Mouse (Mus musculus) activated CD4-positive, CD25-positive, alpha-beta regulatory T cell, adult 4 months (primary cell): Measurements from ENCODE around the gene Mcoln2. TPM values are rescaled to one million over a fixed set of nuclear protein-coding genes. Genes with fewer than 3 reads are reported as not detected.

Experiments
- ATAC-seq: one replicate; pipeline ENCODE4 v1.8.0; 2017
- polyA plus RNA-seq, 2 experiments: library from polyadenylated mRNA; unstranded; fragments of 100-300 nt; shearing (Covaris generic); gene quantifications; one replicate each; pipeline ENCODE4 v1.2.1; 2017

Gene Mcoln2
- 10 to 100 TPM in 1 of 2 experiments, 1 to 10 TPM in 1; 5.6 to 11.7 TPM for polyA plus RNA-seq

DNA sequence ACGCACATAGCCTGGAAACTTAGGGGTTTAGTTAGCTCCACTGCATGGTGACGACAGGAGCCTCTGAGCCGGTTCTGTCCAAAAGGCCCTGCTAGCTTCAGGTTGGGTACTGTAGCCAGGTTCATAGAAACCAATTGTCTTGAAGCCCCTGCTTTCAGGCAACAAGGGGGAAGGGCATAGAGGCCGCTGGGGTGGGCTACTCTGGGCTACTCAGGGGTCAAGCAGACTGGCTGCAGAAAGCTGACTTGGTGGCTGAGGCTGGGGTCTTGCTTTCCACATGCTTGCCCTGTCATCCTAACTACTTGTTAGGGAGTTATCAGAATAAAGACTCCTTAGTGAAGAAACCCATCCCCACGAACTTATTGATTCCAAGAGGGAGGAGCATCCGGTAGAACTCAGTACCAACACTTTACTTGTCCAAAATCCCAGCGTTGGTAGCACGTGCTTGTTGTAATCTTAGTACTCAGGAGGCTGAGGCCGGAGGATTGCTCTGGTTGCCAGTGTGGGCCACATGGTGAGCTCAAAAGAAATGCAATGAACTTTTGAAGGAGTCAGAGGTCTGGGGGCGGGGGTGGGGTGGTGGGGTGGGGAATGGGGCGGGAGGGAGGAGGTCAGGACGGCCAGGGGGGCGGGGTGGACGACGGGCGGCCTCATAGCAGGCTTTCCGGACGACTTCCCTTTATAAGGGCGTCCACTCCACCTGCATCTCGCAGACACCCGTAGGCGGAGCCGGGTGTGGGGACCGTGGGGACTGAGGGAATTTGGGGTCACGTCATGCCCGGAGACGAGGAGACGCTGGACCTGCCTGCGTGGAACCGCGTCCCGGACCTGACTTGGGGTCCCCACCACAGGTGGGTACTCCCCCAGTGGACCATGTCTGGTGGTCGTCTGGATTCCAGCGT is at the start of gene Mcoln2:
Gene Mcoln2, plus strand, starts transcription at position 678 of the 902 bp plus-strand sequence.
- ATAC-seq, result peak; percentile 26

- no peak for ATAC-seq
These were observed 49.7 kb upstream of the Mcoln2 start for GRCm38 (mm10) chr3:146099925-146100324.

DNA sequence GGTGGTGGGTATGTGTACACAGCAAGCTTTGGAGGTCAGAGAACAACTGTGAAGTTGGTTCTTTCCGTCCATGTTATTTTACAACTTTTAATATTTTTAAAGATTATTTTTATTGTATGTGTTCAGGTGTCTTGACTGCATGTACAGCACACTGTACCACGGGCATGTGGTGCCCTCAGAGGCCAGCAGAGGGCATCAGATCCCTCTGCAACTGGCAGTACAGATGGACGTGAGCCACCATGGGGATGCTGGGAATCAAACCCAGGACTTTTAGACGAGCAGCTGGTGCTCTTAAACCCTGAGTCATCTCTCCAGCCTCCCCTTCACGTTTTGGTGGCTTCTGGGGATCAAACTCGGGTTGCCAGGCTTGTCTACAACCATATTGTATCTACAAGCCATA is 47.6 kb upstream of the Mcoln2 start:
- no peak for ATAC-seq

GRCm38 (mm10) chr3:146107116-146107849 is 42.4 kb upstream of the Mcoln2 start:
- ATAC-seq, result peak; percentile 13

GRCm38 (mm10) chr3:146107921-146108571 is 41.6 kb upstream of the Mcoln2 start, which contains the start of gene Wdr63:
Gene Wdr63 (minus strand): TSS chr3:146108130.
- peak; percentile 97 for ATAC-seq

DNA sequence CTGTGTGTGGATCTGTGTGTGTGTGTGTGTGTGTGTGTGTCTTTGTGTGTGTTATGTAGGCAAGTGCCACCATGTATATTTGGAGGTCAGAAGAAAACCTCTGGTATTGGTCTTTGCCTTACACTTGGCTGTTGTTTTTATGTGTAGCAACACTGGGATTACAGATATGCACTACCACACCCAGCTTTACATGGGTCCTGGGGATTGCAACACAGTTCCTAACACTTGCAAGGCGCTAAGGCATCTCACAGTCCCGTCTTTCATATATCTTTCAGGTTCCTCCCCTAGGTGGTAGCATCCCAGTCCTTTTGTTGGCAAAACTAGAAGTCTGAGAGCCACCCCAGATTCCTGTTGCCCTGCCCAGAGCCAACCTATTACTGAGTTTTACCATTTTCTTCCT is 40.7 kb upstream of the Mcoln2 start:
- ATAC-seq, result no peak

- no peak for ATAC-seq
These were observed 39.3 kb upstream of the Mcoln2 start for GRCm38 (mm10) chr3:146110358-146110757.

DNA sequence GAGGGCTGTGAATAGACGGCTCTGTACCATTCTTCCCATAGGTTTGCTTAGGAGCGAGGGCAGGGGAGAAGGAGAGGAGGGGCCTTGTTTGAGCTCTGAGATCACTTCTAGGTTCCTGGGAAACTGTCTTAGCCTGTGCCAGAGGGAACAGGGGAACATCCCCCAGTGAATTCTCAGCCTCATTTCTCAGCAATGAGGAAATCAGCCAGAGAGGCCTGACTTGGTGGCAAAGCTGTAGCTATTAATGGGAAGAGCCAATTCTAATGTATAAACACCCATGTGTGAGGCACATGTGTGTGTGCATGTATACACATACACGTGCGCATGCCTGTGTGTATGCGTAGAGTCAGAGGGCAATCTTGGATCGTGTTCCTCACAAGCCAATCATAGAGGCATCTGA is 38.7 kb upstream of the Mcoln2 start:
- no peak for ATAC-seq

- ATAC-seq, result no peak
These were observed 32.2 kb upstream of the Mcoln2 start, which contains the start of gene Mcoln3 for GRCm38 (mm10) chr3:146117258-146117996. Gene Mcoln3 (plus strand): TSS chr3:146117450.

DNA sequence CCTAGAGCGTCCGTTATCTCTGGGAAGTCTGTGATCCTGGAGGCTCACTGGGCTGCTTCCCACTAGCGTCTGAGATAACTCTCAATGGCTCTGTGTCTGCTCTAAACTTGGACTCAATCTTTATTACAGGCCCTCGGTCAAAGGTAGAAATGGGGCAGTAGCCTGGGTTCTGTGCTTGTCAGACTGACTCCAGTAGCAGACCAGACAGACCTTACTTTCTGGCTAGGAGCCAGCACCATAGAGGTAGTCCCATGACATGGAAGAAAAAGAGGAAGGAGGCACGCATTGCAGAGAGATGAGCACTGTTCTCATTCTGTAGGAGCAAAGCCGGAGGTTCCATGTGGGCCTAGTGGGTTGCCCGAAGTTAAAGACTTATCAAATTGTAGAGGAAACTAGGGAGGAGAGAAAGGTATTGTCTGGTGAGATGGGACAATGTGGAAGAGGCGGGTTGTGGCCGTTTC is 31.6 kb upstream of the Mcoln2 start:
- no peak for ATAC-seq

DNA sequence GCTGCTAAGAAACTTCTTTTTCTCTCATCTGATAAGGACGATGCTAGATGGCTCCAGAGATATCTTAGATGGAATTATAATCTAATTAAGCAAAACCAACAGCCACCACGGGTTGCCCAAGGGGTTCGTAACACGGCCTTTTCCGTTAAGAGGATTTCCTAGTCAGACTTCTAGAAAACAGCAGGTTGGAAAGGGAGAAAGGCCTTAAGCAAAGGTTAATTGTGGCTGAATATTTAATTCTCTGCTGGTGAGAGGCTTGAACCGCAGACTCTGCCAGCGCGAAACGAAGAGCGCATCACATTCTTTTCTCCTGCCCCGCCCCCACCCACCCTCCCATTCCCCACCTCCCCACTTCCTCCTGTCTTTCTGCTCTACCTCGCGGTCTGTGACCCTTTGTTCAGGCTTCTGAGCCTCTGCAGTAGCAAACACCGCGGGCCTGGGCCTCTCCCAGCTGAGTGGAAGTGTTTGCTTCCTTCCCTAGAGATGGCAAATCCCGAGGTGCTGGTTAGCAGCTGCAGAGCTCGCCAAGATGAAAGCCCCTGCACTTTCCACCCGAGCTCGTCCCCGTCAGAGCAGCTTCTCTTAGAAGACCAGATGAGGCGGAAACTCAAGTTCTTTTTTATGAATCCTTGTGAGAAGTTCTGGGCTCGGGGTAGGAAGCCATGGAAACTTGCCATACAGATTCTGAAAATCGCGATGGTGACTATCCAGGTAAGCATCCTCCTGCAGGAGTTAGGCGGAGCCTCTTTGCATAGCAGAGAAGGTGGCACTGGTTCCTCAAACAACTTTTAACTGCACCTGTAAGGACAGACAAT is 28.1 kb upstream of the Mcoln2 start:
- ATAC-seq, result peak; percentile 55

- ATAC-seq, result no peak
These were observed 27.6 kb upstream of the Mcoln2 start for GRCm38 (mm10) chr3:146122125-146122420.

DNA sequence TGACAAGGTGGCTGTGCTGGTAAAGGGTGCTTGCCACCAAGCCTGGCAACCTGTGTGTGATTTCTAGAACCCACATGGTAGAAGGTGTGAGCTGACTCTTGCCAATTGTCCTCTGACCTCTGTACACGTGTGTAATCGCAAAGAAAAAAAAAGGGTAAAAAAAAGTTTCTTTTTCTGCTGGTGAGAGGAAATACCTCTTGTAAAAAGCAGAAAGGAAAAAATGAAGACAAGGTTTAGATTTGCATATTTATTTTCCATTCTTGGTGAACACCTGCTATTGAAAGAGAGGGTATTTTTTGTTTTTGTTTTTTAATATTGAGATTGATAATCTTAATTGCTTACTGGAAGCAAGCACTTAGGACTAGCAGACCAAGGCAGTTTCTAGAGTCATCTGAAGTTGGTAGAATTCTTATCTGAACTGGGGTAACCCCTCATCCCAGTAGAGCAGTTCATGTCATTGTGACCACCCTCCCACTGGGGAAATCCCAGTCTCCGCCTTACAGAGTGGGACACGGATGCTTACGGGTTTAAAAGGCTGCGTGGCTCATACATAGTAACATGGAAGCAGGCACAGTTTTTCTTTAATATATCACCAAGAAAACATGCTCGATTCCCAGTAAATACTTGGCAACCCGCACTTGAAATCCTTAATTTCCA is 26.7 kb upstream of the Mcoln2 start:
- ATAC-seq, result peak; percentile 61

GRCm38 (mm10) chr3:146123464-146123825 is 26.2 kb upstream of the Mcoln2 start:
- ATAC-seq, result no peak

DNA sequence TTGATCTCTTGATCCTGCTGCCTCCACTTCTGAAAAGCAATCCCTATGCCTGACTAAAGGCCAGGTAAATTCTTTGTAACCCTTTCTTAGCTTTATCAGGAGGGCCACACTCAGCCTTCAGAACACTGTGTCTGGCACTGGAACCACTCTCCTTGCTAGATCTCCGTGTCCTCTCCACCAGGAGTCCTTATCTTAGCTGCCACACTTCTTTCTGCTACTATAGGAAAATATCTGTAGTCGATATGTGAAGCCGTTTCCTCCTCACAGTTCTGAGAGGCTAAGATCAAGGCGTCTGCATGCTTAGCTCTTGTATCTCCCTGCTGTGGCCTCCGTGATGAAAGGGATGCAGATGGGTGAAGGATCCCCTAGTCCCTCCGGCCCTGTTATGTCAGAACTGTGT is 22.4 kb upstream of the Mcoln2 start:
- no peak for ATAC-seq

DNA sequence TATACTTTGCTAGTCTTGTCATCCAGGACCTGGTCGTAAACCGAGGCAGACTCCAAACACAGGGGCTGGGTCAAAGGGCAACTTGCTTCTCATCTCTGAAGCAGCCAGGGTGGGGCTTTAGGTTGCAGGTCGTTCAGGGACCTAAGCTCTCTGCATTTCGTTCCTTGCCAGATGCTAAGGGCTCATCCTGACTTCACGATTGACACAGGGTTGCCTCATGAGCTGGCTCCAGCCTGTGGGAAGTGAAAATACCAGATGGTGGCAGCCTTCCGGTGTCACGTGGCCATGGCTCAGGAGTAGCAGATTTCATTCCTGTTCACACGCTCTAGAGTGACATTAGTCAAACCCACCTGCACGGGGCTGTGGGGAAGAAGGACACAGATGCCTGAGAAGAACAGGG is 14.8 kb upstream of the Mcoln2 start:
- no peak for ATAC-seq

DNA sequence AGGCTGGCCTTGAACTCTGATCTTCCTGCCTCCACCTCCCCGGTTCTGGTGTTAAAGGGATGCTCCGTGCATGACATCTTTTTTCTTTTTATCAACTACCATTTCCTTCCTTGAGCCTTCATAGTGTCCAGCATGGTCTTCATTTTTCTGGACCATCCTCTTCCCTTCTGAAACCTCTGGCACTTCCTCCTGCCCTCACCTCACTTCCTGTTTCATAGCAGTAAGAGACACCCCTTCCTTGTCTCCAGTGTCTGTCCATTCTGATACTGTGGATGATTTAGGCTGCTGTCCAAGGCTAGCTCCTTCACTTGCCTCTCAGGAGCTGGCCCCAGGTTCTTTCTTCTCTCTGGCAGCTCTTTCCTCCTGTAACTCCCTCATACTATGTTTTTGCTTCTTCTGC is 14.2 kb upstream of the Mcoln2 start:
- no peak for ATAC-seq

DNA sequence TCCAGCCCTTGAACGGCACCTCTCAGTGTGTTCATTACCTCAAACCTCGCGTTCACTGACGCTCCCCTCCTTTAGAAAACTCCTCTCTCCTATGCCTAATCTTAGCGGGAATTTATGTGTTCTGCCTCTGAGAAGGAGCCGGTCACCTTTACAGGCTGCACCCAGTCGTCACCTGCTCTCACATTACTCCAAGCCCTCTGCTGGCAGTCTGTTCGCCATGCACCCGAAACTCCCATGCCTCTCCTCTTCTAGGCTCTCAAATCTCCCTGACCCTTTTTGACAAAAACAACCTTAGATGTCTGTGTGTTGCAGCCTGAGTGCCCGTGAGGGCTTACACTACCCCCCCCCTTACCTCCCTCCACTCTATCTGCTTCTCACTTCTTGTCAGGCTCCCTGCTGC is 13.2 kb upstream of the Mcoln2 start:
- no peak for ATAC-seq

DNA sequence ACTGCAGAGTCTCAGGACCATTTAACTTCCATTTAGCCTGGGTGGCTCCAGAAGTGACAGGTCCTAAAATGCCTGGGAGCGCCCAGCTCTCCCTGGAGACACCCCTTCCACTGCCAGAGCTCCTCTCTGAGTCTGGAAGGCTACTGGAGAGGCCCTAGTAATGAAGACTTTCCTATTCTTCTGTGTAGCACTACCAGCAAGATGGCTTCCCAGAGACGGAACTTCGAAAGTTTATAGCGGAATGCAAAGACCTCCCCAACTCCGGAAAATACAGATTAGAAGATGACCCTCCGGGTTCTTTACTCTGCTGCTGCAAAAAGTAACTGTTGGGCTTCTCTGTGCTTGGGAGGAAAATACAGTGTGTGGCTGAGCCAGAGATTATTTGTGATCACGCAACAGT is 9.4 kb upstream of the Mcoln2 start:
- ATAC-seq, result no peak

DNA sequence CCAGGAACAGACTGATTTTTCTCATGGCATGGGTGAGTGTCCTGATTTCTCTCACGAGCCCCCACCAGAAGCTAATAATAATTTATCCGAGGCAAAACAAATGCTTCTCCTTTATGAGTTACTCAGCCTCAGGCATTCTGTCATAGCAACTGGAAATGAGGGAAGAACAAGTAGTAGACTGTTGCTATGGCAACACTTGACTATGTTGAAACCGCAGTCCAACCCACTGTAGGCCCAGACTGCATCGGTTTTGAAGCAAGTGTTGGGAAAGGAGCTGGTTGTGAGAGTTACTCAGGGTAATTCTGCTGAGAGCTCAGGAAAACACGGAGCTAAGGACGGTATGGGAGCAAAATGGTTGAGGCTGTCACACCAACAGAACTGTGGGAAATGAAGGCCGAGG is 7.1 kb upstream of the Mcoln2 start:
- ATAC-seq, result no peak

GRCm38 (mm10) chr3:146145501-146145900 is 4.1 kb upstream of the Mcoln2 start:
- no peak for ATAC-seq
